Mouse (Mus musculus): ENCODE results near the gene Spic.

- TF ChIP-seq CTCF (IDR thresholded peaks at IDR 0.05; ENCODE audit: low read depth, low read length) (no peak), POLR2A (IDR thresholded peaks at IDR 0.05; ENCODE audit: extremely low read depth, insufficient read depth, low read length) (no peak)
Observed at GRCm38 (mm10) chr10:88684925-88685324, at the start of gene Spic.
